Mouse (Mus musculus) lung, embryonic 14.5 days (tissue): ENCODE data around the gene Pxt1. TPM values are rescaled to one million over a fixed set of nuclear protein-coding genes. Genes with fewer than 3 reads are reported as not detected.

Experiments
- ATAC-seq: fragments of 200-750 bp; cut with Nextera tagmentation; 2 replicates; pipeline ENCODE4 v1.8.0; 2017; ENCODE audit warnings: mild to moderate bottlenecking, moderate TSS enrichment, moderate library complexity; ENCODE audit not compliant: insufficient read depth
- DNase-seq: peaks from one replicate; pipeline ENCODE4 v3.0.0-alpha.2; 2015
- H3K27ac ChIP-seq: fragments of 300-500 bp; sonication (generic); 2 replicates; pipeline ENCODE4 v1.5.1; 2014; ENCODE audit warnings: low read depth, mild to moderate bottlenecking, moderate library complexity
- H3K27me3 ChIP-seq: fragments of 300-500 bp; sonication (generic); 2 replicates; pipeline ENCODE4 v1.6.1; 2014; ENCODE audit warnings: low read length, control low read depth; ENCODE audit not compliant: insufficient read depth
- H3K36me3 ChIP-seq: fragments of 300-500 bp; sonication (generic); 2 replicates; pipeline ENCODE4 v1.6.1; 2014; ENCODE audit warnings: control low read depth; ENCODE audit not compliant: insufficient read depth
- H3K4me1 ChIP-seq: fragments of 300-500 bp; sonication (generic); 2 replicates; pipeline ENCODE4 v1.6.1; 2014; ENCODE audit warnings: antibody characterized with exemption, control low read depth; ENCODE audit not compliant: insufficient read depth
- H3K4me2 ChIP-seq: fragments of 300-500 bp; sonication (generic); 2 replicates; pipeline ENCODE4 v1.6.1; 2014; ENCODE audit warnings: mild to moderate bottlenecking
- H3K4me3 ChIP-seq: fragments of 300-500 bp; sonication (generic); 2 replicates; pipeline ENCODE4 v1.5.1; 2014; ENCODE audit warnings: low read depth, low read length
- H3K9ac ChIP-seq: fragments of 300-500 bp; sonication (generic); 2 replicates; pipeline ENCODE4 v1.6.1; 2014
- H3K9me3 ChIP-seq: fragments of 300-500 bp; sonication (generic); 2 replicates; pipeline ENCODE4 v1.6.1; 2016; ENCODE audit warnings: low read depth, low read length, control low read depth
- CTCF ChIP-seq: IDR thresholded peaks from 2 replicates; pipeline ENCODE4 v1.5.1; 2016; ENCODE audit warnings: antibody characterized with exemption, low read depth
- WGBS: fragments of 180-500 bp; shearing (Covaris S2); extraction: QIAGEN DNeasy Blood & Tissue Kit; methylation state at CpG from one replicate; pipeline ENCODE4 v1.1.7; 2014; 5-methylcytosine and 5-hydroxymethylcytosine counted together
- polyA plus RNA-seq: library from polyadenylated mRNA; unstranded; fragments of >200 nt; fragmentation: Nextera tagmentation; extraction: Ambion mirVana; gene quantifications from 2 replicates; pipeline ENCODE4 v1.2.1, GENCODE M21; 2014

The Pxt1 gene
- polyA plus RNA-seq, 1 experiment from 2014 or later: 0.82 TPM

- no peaks in the 10 kb centered on the region for H3K27me3 ChIP-seq
- no peak overlapping the region for H3K4me3 ChIP-seq
- WGBS: 90% methylated on average over 19 of the region's 19 CpGs
- no peaks in the 10 kb centered on the region for H3K36me3 ChIP-seq
- H3K9ac ChIP-seq: no peak overlapping the region
- DNase-seq: no peak
- TF ChIP-seq CTCF: peak; percentile 15; the same call in 1 of the 2 replicates
- no peak for ATAC-seq
- H3K4me1 ChIP-seq: peaks cover 5% of the 10 kb centered on the region
- H3K4me2 ChIP-seq: no peak overlapping the region
- H3K9me3 ChIP-seq: no peaks in the 10 kb centered on the region
- no peak overlapping the region for H3K27ac ChIP-seq
These were observed 3.6 kb upstream of the Pxt1 start for GRCm38 (mm10) chr17:28947011-28947939.

GRCm38 (mm10) chr17:28944481-28944880, 841 bp upstream of the Pxt1 start:
- H3K4me1 ChIP-seq: no peaks in the 10 kb centered on the region

DNA sequence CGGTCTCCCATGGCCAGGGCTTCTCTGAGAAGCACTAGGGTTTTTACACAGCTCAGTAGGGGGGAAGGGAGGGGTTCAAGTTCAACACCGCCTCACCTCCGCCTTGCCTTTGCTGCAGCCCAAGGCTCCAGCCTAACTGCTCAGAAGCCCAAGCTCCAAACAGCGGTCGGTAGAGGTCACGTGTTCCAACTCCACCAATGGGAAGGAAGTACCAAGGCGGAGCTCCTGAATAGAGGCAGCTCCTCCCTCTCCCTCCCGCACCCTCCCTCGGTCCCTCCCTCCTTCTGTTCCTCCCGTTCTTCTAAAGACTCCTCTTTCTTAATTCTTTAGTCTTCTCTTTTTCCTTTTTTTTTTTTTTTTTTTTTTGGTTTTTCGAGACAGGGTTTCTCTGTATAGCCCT, 1.5 kb downstream of the Pxt1 start:
- no peak overlapping the region for H3K9ac ChIP-seq
- H3K4me3 ChIP-seq: no peak overlapping the region
- 74% methylated on average over 10 of the region's 11 CpGs for WGBS
- no peaks in the 10 kb centered on the region for H3K27me3 ChIP-seq
- ATAC-seq: no peak
- H3K27ac ChIP-seq: no peak overlapping the region
- H3K36me3 ChIP-seq: no peaks in the 10 kb centered on the region
- peak; percentile 37 for DNase-seq
- no peak for TF ChIP-seq CTCF
- H3K9me3 ChIP-seq: no peaks in the 10 kb centered on the region
- H3K4me1 ChIP-seq: no peaks in the 10 kb centered on the region
- no peak overlapping the region for H3K4me2 ChIP-seq

More at GRCm38 (mm10) chr17:28944481-28944880, 841 bp upstream of the Pxt1 start:
- Histone ChIP-seq H3K9me3 (no peaks in the 10 kb centered on the region), H3K27me3 (no peaks in the 10 kb centered on the region), H3K4me3 (no peak overlapping the region), H3K9ac (no peak overlapping the region), H3K4me2 (no peak overlapping the region), H3K36me3 (no peaks in the 10 kb centered on the region), H3K27ac (no peak overlapping the region)
- no peak for ATAC-seq
- no peak for DNase-seq
- 84% methylated on average over 7 of the region's 7 CpGs for WGBS
- TF ChIP-seq CTCF: no peak

DNA sequence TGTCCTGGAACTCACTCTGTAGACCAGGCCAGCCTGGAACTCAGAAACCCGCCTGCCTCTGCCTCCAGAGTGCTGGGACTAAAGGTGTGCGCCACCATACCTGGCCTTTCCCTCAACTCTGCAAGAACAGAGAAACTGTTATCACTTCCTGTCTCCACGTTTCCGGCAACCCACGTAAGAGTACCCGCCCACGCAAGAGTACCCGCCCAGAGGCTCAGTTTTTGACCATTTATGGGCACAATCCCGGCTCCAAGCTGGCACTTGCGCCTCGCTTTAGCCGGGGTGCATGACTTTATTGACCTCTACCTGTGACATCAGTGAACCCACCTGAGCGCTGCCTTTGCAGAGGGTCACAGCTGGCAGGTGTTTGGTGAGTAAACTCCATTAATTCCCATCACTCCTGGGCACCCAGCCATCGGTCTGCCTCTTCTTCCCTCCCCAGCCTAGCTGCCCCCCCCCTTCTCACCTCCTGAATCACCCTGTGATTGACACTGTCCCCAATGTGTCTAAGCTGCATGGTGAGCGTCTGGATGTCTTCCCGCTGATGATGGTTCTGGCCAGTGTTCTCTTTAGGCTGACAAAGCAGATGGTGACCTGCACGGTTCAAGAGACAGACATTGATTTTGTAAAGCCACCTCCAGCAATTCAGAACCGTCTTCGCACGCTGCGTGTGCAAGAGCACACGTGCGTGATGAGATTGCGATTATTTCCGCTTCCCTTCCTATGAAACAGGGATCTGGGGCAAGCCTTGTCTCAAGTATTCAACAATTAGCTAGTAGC, 2.7 kb downstream of the Pxt1 start:
- WGBS: 88% methylated on average over 25 of the region's 25 CpGs
- no peak for TF ChIP-seq CTCF

DNA sequence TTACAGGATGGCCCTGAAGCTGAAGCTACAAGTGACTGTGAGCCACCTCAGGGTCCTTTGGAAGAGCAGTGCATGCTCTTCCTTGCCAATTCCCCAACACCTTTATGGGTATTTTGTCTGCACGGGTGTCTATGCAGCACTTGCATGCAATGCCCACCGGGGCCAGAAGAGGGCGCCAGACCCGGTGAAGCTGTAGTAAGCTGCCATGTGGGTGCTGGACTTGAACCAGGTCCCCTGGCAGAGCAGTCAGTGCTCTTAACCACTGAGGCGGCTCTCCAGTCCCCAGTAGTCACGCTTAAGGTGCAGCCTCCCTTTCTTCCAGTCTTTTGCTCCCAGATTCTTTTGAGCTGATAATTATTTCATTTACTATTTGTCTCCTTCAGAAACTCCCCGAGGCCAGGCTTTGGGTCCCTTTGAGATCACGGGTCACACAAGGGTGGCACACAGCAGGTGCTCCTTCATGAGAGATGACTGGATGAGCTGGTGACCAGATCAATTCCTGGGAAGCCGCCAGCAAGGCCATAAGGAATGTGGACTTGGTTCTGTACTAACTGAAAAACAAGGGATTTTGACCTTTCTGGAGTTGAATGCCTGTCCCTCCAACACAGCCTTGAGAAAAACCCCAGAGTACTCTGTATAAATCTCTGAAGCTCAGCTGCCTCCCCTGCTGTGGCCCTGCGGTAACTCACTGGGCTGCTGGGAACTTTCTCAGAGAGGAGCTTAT, 6.9 kb downstream of the Pxt1 start:
- Histone ChIP-seq H3K27ac (no peak overlapping the region), H3K27me3 (no peaks in the 10 kb centered on the region), H3K4me2 (no peak overlapping the region), H3K4me3 (no peak overlapping the region), H3K36me3 (no peaks in the 10 kb centered on the region), H3K9me3 (no peaks in the 10 kb centered on the region), H3K9ac (no peak overlapping the region), H3K4me1 (no peaks in the 10 kb centered on the region)
- peak; percentile 37 for DNase-seq
- 78% methylated on average over 10 of the region's 10 CpGs for whole genome bisulfite sequencing
- ATAC-seq: no peak
- peak; percentile 62 for TF ChIP-seq CTCF

More for the DNA sequence above, 2.7 kb downstream of the Pxt1 start:
- no peak overlapping the region for H3K27ac ChIP-seq
- ATAC-seq (no peak), DNase-seq (no peak)
- no peaks in the 10 kb centered on the region for H3K27me3 ChIP-seq
- no peak overlapping the region for H3K9ac ChIP-seq
- H3K4me3 ChIP-seq: no peak overlapping the region
- no peaks in the 10 kb centered on the region for H3K36me3 ChIP-seq
- no peaks in the 10 kb centered on the region for H3K4me1 ChIP-seq
- no peak overlapping the region for H3K4me2 ChIP-seq
- no peaks in the 10 kb centered on the region for H3K9me3 ChIP-seq

GRCm38 (mm10) chr17:28936133-28936532, 7.5 kb downstream of the Pxt1 start:
- H3K4me2 ChIP-seq: no peak overlapping the region
- WGBS: 91% methylated on average over 7 of the region's 7 CpGs

More at GRCm38 (mm10) chr17:28936133-28936532, 7.5 kb downstream of the Pxt1 start:
- TF ChIP-seq CTCF: no peak
- H3K36me3 ChIP-seq: no peaks in the 10 kb centered on the region
- no peak for ATAC-seq
- H3K27ac ChIP-seq: no peak overlapping the region
- no peak overlapping the region for H3K4me3 ChIP-seq
- H3K4me1 ChIP-seq: no peaks in the 10 kb centered on the region
- DNase-seq: no peak
- no peaks in the 10 kb centered on the region for H3K9me3 ChIP-seq
- no peak overlapping the region for H3K9ac ChIP-seq
- H3K27me3 ChIP-seq: no peaks in the 10 kb centered on the region
